Mouse (Mus musculus) skeletal muscle tissue, adult 2 months (tissue): ENCODE results near the gene Kdm4b.

Experiments
- DNase-seq: peaks from one replicate; pipeline ENCODE4 v3.0.0-alpha.2; 2012; ENCODE audit warnings: low read depth, low spot score

The Kdm4b gene

GRCm38 (mm10) chr17:56298238-56298637 lies 27.6 kb upstream of the Kdm4b start:
- no peak for DNase-seq

- DNase-seq: no peak
These were observed 25.7 kb upstream of the Kdm4b start, which contains the start of gene Arrdc5 for GRCm38 (mm10) chr17:56300186-56300585. TSS of gene Arrdc5 (minus strand) at chr17:56300286.

- DNase-seq: no peak
These were observed 23.4 kb upstream of the Kdm4b start for GRCm38 (mm10) chr17:56302363-56302996.

- peak; percentile 56 for DNase-seq
These were observed 22.6 kb upstream of the Kdm4b start, which contains the start of gene Uhrf1 for GRCm38 (mm10) chr17:56303160-56303846. TSS of gene Uhrf1 (plus strand) at chr17:56303321.

- peak; percentile 86 for DNase-seq
These were observed 21.8 kb upstream of the Kdm4b start for GRCm38 (mm10) chr17:56303847-56304586.

- no peak for DNase-seq
These were observed 21.1 kb upstream of the Kdm4b start for GRCm38 (mm10) chr17:56304718-56305117.

GRCm38 (mm10) chr17:56305156-56305555 lies 20.7 kb upstream of the Kdm4b start:
- DNase-seq: no peak

GRCm38 (mm10) chr17:56305826-56306225 lies 20.0 kb upstream of the Kdm4b start:
- no peak for DNase-seq

GRCm38 (mm10) chr17:56308088-56308487 lies 17.8 kb upstream of the Kdm4b start:
- no peak for DNase-seq

- no peak for DNase-seq
These were observed 16.5 kb upstream of the Kdm4b start for GRCm38 (mm10) chr17:56309191-56309945.

GRCm38 (mm10) chr17:56324419-56324818 lies 1.4 kb upstream of the Kdm4b start:
- no peak for DNase-seq

- DNase-seq: no peak
These were observed 588 bp downstream of the Kdm4b start for GRCm38 (mm10) chr17:56326153-56327147.

GRCm38 (mm10) chr17:56329267-56329666 lies 3.4 kb downstream of the Kdm4b start:
- DNase-seq: no peak

- DNase-seq: no peak
These were observed 4.5 kb downstream of the Kdm4b start for GRCm38 (mm10) chr17:56330345-56330744.

- peak; percentile 63 for DNase-seq
These were observed 5.4 kb downstream of the Kdm4b start for GRCm38 (mm10) chr17:56331256-56331655.

GRCm38 (mm10) chr17:56332987-56333386 lies 7.1 kb downstream of the Kdm4b start:
- no peak for DNase-seq

- peak; percentile 52 for DNase-seq
These were observed 11.3 kb downstream of the Kdm4b start for GRCm38 (mm10) chr17:56337190-56337589.

- DNase-seq: no peak
These were observed 11.9 kb downstream of the Kdm4b start for GRCm38 (mm10) chr17:56337791-56338190.

- DNase-seq: no peak
These were observed 13.0 kb downstream of the Kdm4b start for GRCm38 (mm10) chr17:56338909-56339308.

- DNase-seq: no peak
These were observed 14.9 kb downstream of the Kdm4b start for GRCm38 (mm10) chr17:56340717-56341116.
